Mouse (Mus musculus): ENCODE results near the gene Sfxn3.

GRCm38 (mm10) chr19:45005444-45005843 is 41.9 kb upstream of the Sfxn3 start, which contains the start of gene Twnk:
- no peak for TF ChIP-seq CEBPB (IDR thresholded peaks at IDR 0.05; ENCODE audit: low read depth)
- TF ChIP-seq MAX (IDR thresholded peaks at IDR 0.05) = no peak
